Mouse (Mus musculus): ENCODE measurements around the gene Ubr3. TPM values are rescaled to one million over a fixed set of nuclear protein-coding genes. Genes with fewer than 3 reads are reported as not detected.
"Not testable (repeated sequence)": the region's sequence is repeated elsewhere in the genome, so short reads cannot be mapped to it uniquely, and the experiment has no call there.

Gene Ubr3
- polyA plus RNA-seq, 1 experiment from 2014 or later: 14.6 TPM

- Histone ChIP-seq H3K4me1 (peaks cover 11% of the 10 kb centered on the region), H3K9me3 (no peaks in the 10 kb centered on the region), H3K27me3 (replicated peaks; ENCODE audit: low read depth, poor library complexity, severe bottlenecking) (no peaks in the 10 kb centered on the region), H3K4me3 (no peak overlapping the region), H3K36me3 (replicated peaks) (no peaks in the 10 kb centered on the region), H3K27ac (replicated peaks) (no peak overlapping the region)
- WGBS: 74% methylated on average over 2 of the region's 2 CpGs
- DNase-seq (ENCODE audit: low spot score): no peak
Measured at GRCm38 (mm10) chr2:69888957-69889356, 8.1 kb upstream of the Ubr3 start.

- Histone ChIP-seq H3K4me3 (no peak overlapping the region), H3K27me3 (replicated peaks; ENCODE audit: low read depth, poor library complexity, severe bottlenecking) (no peaks in the 10 kb centered on the region), H3K4me1 (peaks cover under 1% of the 10 kb centered on the region; the same call in 1 of the 2 replicates), H3K27ac (replicated peaks) (no peak overlapping the region), H3K36me3 (replicated peaks) (no peaks in the 10 kb centered on the region), H3K9me3 (no peaks in the 10 kb centered on the region)
- DNase-seq (ENCODE audit: low spot score): no peak
- 66% methylated on average over 7 of the region's 7 CpGs for WGBS
Measured at GRCm38 (mm10) chr2:69890843-69891242, 6.2 kb upstream of the Ubr3 start.

- 89% methylated on average over 1 of the region's 1 CpGs for WGBS
- DNase-seq (ENCODE audit: low spot score): no peak
- Histone ChIP-seq H3K27me3 (replicated peaks; ENCODE audit: low read depth, poor library complexity, severe bottlenecking) (no peaks in the 10 kb centered on the region), H3K9me3 (no peaks in the 10 kb centered on the region), H3K4me1 (peaks cover 4% of the 10 kb centered on the region), H3K4me3 (no peak overlapping the region), H3K27ac (replicated peaks) (no peak overlapping the region), H3K36me3 (replicated peaks) (no peaks in the 10 kb centered on the region)
Measured at GRCm38 (mm10) chr2:69893145-69893544, 3.9 kb upstream of the Ubr3 start.

- Histone ChIP-seq H3K36me3 (replicated peaks) (no peaks in the 10 kb centered on the region), H3K4me1 (peaks cover 11% of the 10 kb centered on the region), H3K4me3 (no peak overlapping the region), H3K27ac (replicated peaks) (no peak overlapping the region), H3K27me3 (replicated peaks; ENCODE audit: low read depth, poor library complexity, severe bottlenecking) (no peaks in the 10 kb centered on the region), H3K9me3 (no peaks in the 10 kb centered on the region)
- DNase-seq (ENCODE audit: low spot score): no peak
- 83% methylated on average over 5 of the region's 5 CpGs for WGBS
Measured at GRCm38 (mm10) chr2:69893891-69894290, 3.2 kb upstream of the Ubr3 start.

- Histone ChIP-seq H3K9me3 (no peaks in the 10 kb centered on the region), H3K4me3 (no peak overlapping the region), H3K27me3 (replicated peaks; ENCODE audit: low read depth, poor library complexity, severe bottlenecking) (no peaks in the 10 kb centered on the region), H3K4me1 (peaks cover 14% of the 10 kb centered on the region), H3K36me3 (replicated peaks) (peaks cover 1% of the 10 kb centered on the region; the same call in 1 of the 2 replicates), H3K27ac (replicated peaks) (no peak overlapping the region)
- no peak for DNase-seq (ENCODE audit: low spot score)
- WGBS: 58% methylated on average over 14 of the region's 14 CpGs
Measured at GRCm38 (mm10) chr2:69895502-69896223, 1.4 kb upstream of the Ubr3 start.

- H3K4me1 ChIP-seq: peaks cover 14% of the 10 kb centered on the region
- peaks cover 7% of the 10 kb centered on the region for H3K36me3 ChIP-seq (replicated peaks)
- H3K27ac ChIP-seq (replicated peaks): no peak overlapping the region
- DNase-seq (ENCODE audit: low spot score): no peak
- no peaks in the 10 kb centered on the region for H3K27me3 ChIP-seq (replicated peaks; ENCODE audit: low read depth, poor library complexity, severe bottlenecking)
- H3K4me3 ChIP-seq: no peak overlapping the region
- 90% methylated on average over 4 of the region's 4 CpGs for WGBS
- no peaks in the 10 kb centered on the region for H3K9me3 ChIP-seq
Measured at GRCm38 (mm10) chr2:69896224-69896581, 843 bp upstream of the Ubr3 start.

GRCm38 (mm10) chr2:69897618-69898575 lies 851 bp downstream of the Ubr3 start:
- peak overlapping the region; percentile 98 for H3K27ac ChIP-seq (replicated peaks)
- no peaks in the 10 kb centered on the region for H3K9me3 ChIP-seq
- H3K27me3 ChIP-seq (replicated peaks; ENCODE audit: low read depth, poor library complexity, severe bottlenecking): no peaks in the 10 kb centered on the region
- under 1% methylated on average over 55 of the region's 55 CpGs for WGBS
- H3K4me3 ChIP-seq: peak overlapping the region; percentile 98
- peaks cover 14% of the 10 kb centered on the region for H3K4me1 ChIP-seq
- peaks cover 20% of the 10 kb centered on the region for H3K36me3 ChIP-seq (replicated peaks)
- DNase-seq (ENCODE audit: low spot score): peak; percentile 69

- DNase-seq (ENCODE audit: low spot score): no peak
- H3K27ac ChIP-seq (replicated peaks): no peak overlapping the region
- WGBS: 95% methylated on average over 3 of the region's 3 CpGs
- H3K4me3 ChIP-seq: no peak overlapping the region
- peaks cover 6% of the 10 kb centered on the region for H3K4me1 ChIP-seq
- H3K27me3 ChIP-seq (replicated peaks; ENCODE audit: low read depth, poor library complexity, severe bottlenecking): no peaks in the 10 kb centered on the region
- H3K36me3 ChIP-seq (replicated peaks): peaks cover 40% of the 10 kb centered on the region
- H3K9me3 ChIP-seq: no peaks in the 10 kb centered on the region
Measured at GRCm38 (mm10) chr2:69903541-69903940, 6.5 kb downstream of the Ubr3 start.

GRCm38 (mm10) chr2:69907394-69907793 lies 10.3 kb downstream of the Ubr3 start:
- not testable (repeated sequence) for H3K27ac ChIP-seq (replicated peaks); DNase-seq (ENCODE audit: low spot score); H3K4me1 ChIP-seq; H3K4me3 ChIP-seq; H3K9me3 ChIP-seq; H3K27me3 ChIP-seq (replicated peaks; ENCODE audit: low read depth, poor library complexity, severe bottlenecking)
- peaks cover 23% of the 10 kb centered on the region for H3K36me3 ChIP-seq (replicated peaks)
- WGBS: 83% methylated on average over 4 of the region's 4 CpGs

- H3K9me3 ChIP-seq: no peaks in the 10 kb centered on the region
- WGBS: 67% methylated on average over 2 of the region's 2 CpGs
- H3K27me3 ChIP-seq (replicated peaks; ENCODE audit: low read depth, poor library complexity, severe bottlenecking): no peaks in the 10 kb centered on the region
- H3K36me3 ChIP-seq (replicated peaks): peaks cover 28% of the 10 kb centered on the region
- no peaks in the 10 kb centered on the region for H3K4me1 ChIP-seq
- DNase-seq (ENCODE audit: low spot score): no peak
- H3K27ac ChIP-seq (replicated peaks): no peak overlapping the region
- no peak overlapping the region for H3K4me3 ChIP-seq
Measured at GRCm38 (mm10) chr2:69912801-69913200, 15.8 kb downstream of the Ubr3 start.

- Histone ChIP-seq H3K9me3 (no peaks in the 10 kb centered on the region), H3K36me3 (replicated peaks) (peaks cover 57% of the 10 kb centered on the region)
- 91% methylated on average over 3 of the region's 3 CpGs for WGBS
Measured at GRCm38 (mm10) chr2:69917301-69917700, 20.3 kb downstream of the Ubr3 start.

GRCm38 (mm10) chr2:69924943-69925342 lies 27.9 kb downstream of the Ubr3 start:
- no peaks in the 10 kb centered on the region for H3K4me1 ChIP-seq
- H3K27me3 ChIP-seq (replicated peaks; ENCODE audit: low read depth, poor library complexity, severe bottlenecking): no peaks in the 10 kb centered on the region
- peaks cover 70% of the 10 kb centered on the region for H3K36me3 ChIP-seq (replicated peaks)
- H3K9me3 ChIP-seq: no peaks in the 10 kb centered on the region
- WGBS: 90% methylated on average over 3 of the region's 3 CpGs
- no peak overlapping the region for H3K4me3 ChIP-seq
- no peak for DNase-seq (ENCODE audit: low spot score)
- no peak overlapping the region for H3K27ac ChIP-seq (replicated peaks)

More at GRCm38 (mm10) chr2:69917301-69917700, 20.3 kb downstream of the Ubr3 start:
- Histone ChIP-seq H3K27ac (replicated peaks) (no peak overlapping the region), H3K4me3 (no peak overlapping the region), H3K4me1 (no peaks in the 10 kb centered on the region), H3K27me3 (replicated peaks; ENCODE audit: low read depth, poor library complexity, severe bottlenecking) (no peaks in the 10 kb centered on the region)
- no peak for DNase-seq (ENCODE audit: low spot score)
